Mouse (Mus musculus): Measurements from ENCODE around the gene Jak3. TPM values are rescaled to one million over a fixed set of nuclear protein-coding genes. Genes with fewer than 3 reads are reported as not detected.

The Jak3 gene
- polyA plus RNA-seq, 1 experiment from 2014 or later: 5.4 TPM

GRCm38 (mm10) chr8:71657816-71658215, 18.3 kb upstream of the Jak3 start:
- Histone ChIP-seq H3K9me3 (ENCODE audit: control insufficient read depth, low read depth, low read length) (no peaks in the 10 kb centered on the region), H3K27ac (ENCODE audit: low read length) (no peak overlapping the region), H3K4me3 (ENCODE audit: low read depth, low read length) (no peak overlapping the region), H3K9ac (replicated peaks; ENCODE audit: low read depth, low read length) (no peak overlapping the region), H3K4me2 (replicated peaks; ENCODE audit: low read depth, low read length) (no peak overlapping the region), H3K4me1 (ENCODE audit: control insufficient read depth, insufficient read depth, low read length) (0 out of 2 replicates have a peak, but pooled peaks cover 4% of the 10 kb centered on the region), H3K27me3 (ENCODE audit: control insufficient read depth, insufficient read depth, low read length) (peaks cover 20% of the 10 kb centered on the region), H3K36me3 (ENCODE audit: control insufficient read depth, insufficient read depth, low read length) (no peaks in the 10 kb centered on the region)
- WGBS: 22% methylated on average over 9 of the region's 9 CpGs
- ATAC-seq (ENCODE audit: insufficient number of reproducible peaks, insufficient read depth, low FRiP score, low read depth): no peak

GRCm38 (mm10) chr8:71658515-71659049, 17.5 kb upstream of the Jak3 start:
- Histone ChIP-seq H3K9ac (replicated peaks; ENCODE audit: low read depth, low read length) (no peak overlapping the region), H3K4me1 (ENCODE audit: control insufficient read depth, insufficient read depth, low read length) (0 out of 2 replicates have a peak, but pooled peaks cover 4% of the 10 kb centered on the region), H3K4me2 (replicated peaks; ENCODE audit: low read depth, low read length) (no peak overlapping the region), H3K27me3 (ENCODE audit: control insufficient read depth, insufficient read depth, low read length) (peaks cover 20% of the 10 kb centered on the region), H3K9me3 (ENCODE audit: control insufficient read depth, low read depth, low read length) (no peaks in the 10 kb centered on the region), H3K27ac (ENCODE audit: low read length) (no peak overlapping the region), H3K36me3 (ENCODE audit: control insufficient read depth, insufficient read depth, low read length) (no peaks in the 10 kb centered on the region), H3K4me3 (ENCODE audit: low read depth, low read length) (no peak overlapping the region)
- 25% methylated on average over 17 of the region's 17 CpGs for WGBS
- ATAC-seq (ENCODE audit: insufficient number of reproducible peaks, insufficient read depth, low FRiP score, low read depth): no peak

GRCm38 (mm10) chr8:71659751-71660150, 16.3 kb upstream of the Jak3 start:
- Histone ChIP-seq H3K4me1 (ENCODE audit: control insufficient read depth, insufficient read depth, low read length) (0 out of 2 replicates have a peak, but pooled peaks cover under 1% of the 10 kb centered on the region), H3K9me3 (ENCODE audit: control insufficient read depth, low read depth, low read length) (no peaks in the 10 kb centered on the region), H3K9ac (replicated peaks; ENCODE audit: low read depth, low read length) (no peak overlapping the region), H3K27ac (ENCODE audit: low read length) (no peak overlapping the region), H3K27me3 (ENCODE audit: control insufficient read depth, insufficient read depth, low read length) (peaks cover 18% of the 10 kb centered on the region), H3K4me3 (ENCODE audit: low read depth, low read length) (no peak overlapping the region), H3K36me3 (ENCODE audit: control insufficient read depth, insufficient read depth, low read length) (no peaks in the 10 kb centered on the region), H3K4me2 (replicated peaks; ENCODE audit: low read depth, low read length) (no peak overlapping the region)
- WGBS: 59% methylated on average over 1 of the region's 1 CpGs
- no peak for ATAC-seq (ENCODE audit: insufficient number of reproducible peaks, insufficient read depth, low FRiP score, low read depth)

GRCm38 (mm10) chr8:71660325-71661120, 15.6 kb upstream of the Jak3 start:
- 7% methylated on average over 36 of the region's 36 CpGs for WGBS
- peak; percentile 12; the same call in 1 of the 2 replicates for ATAC-seq (ENCODE audit: insufficient number of reproducible peaks, insufficient read depth, low FRiP score, low read depth)

GRCm38 (mm10) chr8:71665331-71666130, 10.6 kb upstream of the Jak3 start:
- Histone ChIP-seq H3K9ac (replicated peaks; ENCODE audit: low read depth, low read length) (no peak overlapping the region), H3K36me3 (ENCODE audit: control insufficient read depth, insufficient read depth, low read length) (no peaks in the 10 kb centered on the region), H3K27me3 (ENCODE audit: control insufficient read depth, insufficient read depth, low read length) (0 out of 2 replicates have a peak, but pooled peaks cover 2% of the 10 kb centered on the region), H3K4me1 (ENCODE audit: control insufficient read depth, insufficient read depth, low read length) (peaks cover 13% of the 10 kb centered on the region; the same call in 1 of the 2 replicates), H3K27ac (ENCODE audit: low read length) (no peak overlapping the region), H3K9me3 (ENCODE audit: control insufficient read depth, low read depth, low read length) (no peaks in the 10 kb centered on the region), H3K4me3 (ENCODE audit: low read depth, low read length) (peak overlapping the region; percentile 16; the same call in 1 of the 2 replicates), H3K4me2 (replicated peaks; ENCODE audit: low read depth, low read length) (peak overlapping the region; percentile 37)
- peak; percentile 73 for ATAC-seq (ENCODE audit: insufficient number of reproducible peaks, insufficient read depth, low FRiP score, low read depth)
- WGBS: 3% methylated on average over 22 of the region's 22 CpGs

More at GRCm38 (mm10) chr8:71660325-71661120, 15.6 kb upstream of the Jak3 start:
- H3K4me3 ChIP-seq (ENCODE audit: low read depth, low read length): no peak overlapping the region
- H3K9me3 ChIP-seq (ENCODE audit: control insufficient read depth, low read depth, low read length): no peaks in the 10 kb centered on the region
- no peaks in the 10 kb centered on the region for H3K4me1 ChIP-seq (ENCODE audit: control insufficient read depth, insufficient read depth, low read length)
- H3K36me3 ChIP-seq (ENCODE audit: control insufficient read depth, insufficient read depth, low read length): no peaks in the 10 kb centered on the region
- H3K27me3 ChIP-seq (ENCODE audit: control insufficient read depth, insufficient read depth, low read length): peaks cover 16% of the 10 kb centered on the region
- H3K4me2 ChIP-seq (replicated peaks; ENCODE audit: low read depth, low read length): no peak overlapping the region
- no peak overlapping the region for H3K27ac ChIP-seq (ENCODE audit: low read length)
- H3K9ac ChIP-seq (replicated peaks; ENCODE audit: low read depth, low read length): no peak overlapping the region

- Histone ChIP-seq H3K36me3 (ENCODE audit: control insufficient read depth, insufficient read depth, low read length) (no peaks in the 10 kb centered on the region), H3K4me2 (replicated peaks; ENCODE audit: low read depth, low read length) (no peak overlapping the region), H3K9ac (replicated peaks; ENCODE audit: low read depth, low read length) (no peak overlapping the region), H3K27me3 (ENCODE audit: control insufficient read depth, insufficient read depth, low read length) (no peaks in the 10 kb centered on the region), H3K4me3 (ENCODE audit: low read depth, low read length) (no peak overlapping the region), H3K4me1 (ENCODE audit: control insufficient read depth, insufficient read depth, low read length) (peaks cover 20% of the 10 kb centered on the region; the same call in 1 of the 2 replicates), H3K9me3 (ENCODE audit: control insufficient read depth, low read depth, low read length) (no peaks in the 10 kb centered on the region), H3K27ac (ENCODE audit: low read length) (no peak overlapping the region)
- WGBS: 20% methylated on average over 1 of the region's 1 CpGs
- ATAC-seq (ENCODE audit: insufficient number of reproducible peaks, insufficient read depth, low FRiP score, low read depth): no peak
These were observed 9.2 kb upstream of the Jak3 start for GRCm38 (mm10) chr8:71666855-71667254.

- Histone ChIP-seq H3K9me3 (ENCODE audit: control insufficient read depth, low read depth, low read length) (no peaks in the 10 kb centered on the region), H3K9ac (replicated peaks; ENCODE audit: low read depth, low read length) (no peak overlapping the region), H3K27ac (ENCODE audit: low read length) (no peak overlapping the region), H3K36me3 (ENCODE audit: control insufficient read depth, insufficient read depth, low read length) (no peaks in the 10 kb centered on the region), H3K4me1 (ENCODE audit: control insufficient read depth, insufficient read depth, low read length) (peaks cover 20% of the 10 kb centered on the region; the same call in 1 of the 2 replicates), H3K4me3 (ENCODE audit: low read depth, low read length) (no peak overlapping the region), H3K4me2 (replicated peaks; ENCODE audit: low read depth, low read length) (no peak overlapping the region), H3K27me3 (ENCODE audit: control insufficient read depth, insufficient read depth, low read length) (no peaks in the 10 kb centered on the region)
- WGBS: 48% methylated on average over 5 of the region's 5 CpGs
- no peak for ATAC-seq (ENCODE audit: insufficient number of reproducible peaks, insufficient read depth, low FRiP score, low read depth)
These were observed 8.8 kb upstream of the Jak3 start for GRCm38 (mm10) chr8:71667256-71667655.

Measured in stomach, embryonic 14.5 days (tissue).